Mouse (Mus musculus) lung, postnatal 36 days (tissue): ENCODE data around the gene Abcf2.

Experiments used
- DNase-seq: peaks from one replicate; pipeline ENCODE4 v3.0.0; 2022; ENCODE audit warnings: mixed read lengths

Gene Abcf2

GRCm38 (mm10) chr5:24577183-24577929 lies at the start of gene Abcf2:
Gene Abcf2, minus strand, starts transcription at chr5:24577467.
- peak; percentile 100 for DNase-seq

GRCm38 (mm10) chr5:24624822-24625120 lies 47.5 kb upstream of the Abcf2 start:
- no peak for DNase-seq

GRCm38 (mm10) chr5:24623986-24624821 lies 46.9 kb upstream of the Abcf2 start, which contains the start of gene Smarcd3:
Gene Smarcd3, minus strand, starts transcription at chr5:24624411.
- no peak for DNase-seq

- no peak for DNase-seq
Measured at GRCm38 (mm10) chr5:24623041-24623985, 46.0 kb upstream of the Abcf2 start.

GRCm38 (mm10) chr5:24622386-24623040 lies 45.2 kb upstream of the Abcf2 start:
- no peak for DNase-seq

GRCm38 (mm10) chr5:24620626-24621025 lies 43.4 kb upstream of the Abcf2 start:
- no peak for DNase-seq

- peak; percentile 36 for DNase-seq
Measured at GRCm38 (mm10) chr5:24620116-24620515, 42.8 kb upstream of the Abcf2 start.

- no peak for DNase-seq
Measured at GRCm38 (mm10) chr5:24618921-24619320, 41.7 kb upstream of the Abcf2 start.

GRCm38 (mm10) chr5:24615097-24615496 lies 37.8 kb upstream of the Abcf2 start:
- no peak for DNase-seq

- DNase-seq: no peak
Measured at GRCm38 (mm10) chr5:24612302-24612649, 35.0 kb upstream of the Abcf2 start.

- no peak for DNase-seq
Measured at GRCm38 (mm10) chr5:24611366-24612301, 34.4 kb upstream of the Abcf2 start.

- no peak for DNase-seq
Measured at GRCm38 (mm10) chr5:24609388-24609787, 32.1 kb upstream of the Abcf2 start.

- no peak for DNase-seq
Measured at GRCm38 (mm10) chr5:24605980-24606665, 28.9 kb upstream of the Abcf2 start.

- DNase-seq: no peak
Measured at GRCm38 (mm10) chr5:24605321-24605979, 28.2 kb upstream of the Abcf2 start.

- DNase-seq: peak; percentile 88
Measured at GRCm38 (mm10) chr5:24604656-24605100, 27.4 kb upstream of the Abcf2 start.

GRCm38 (mm10) chr5:24604080-24604655 lies 26.9 kb upstream of the Abcf2 start:
- no peak for DNase-seq

- DNase-seq: no peak
Measured at GRCm38 (mm10) chr5:24603431-24604010, 26.3 kb upstream of the Abcf2 start.

GRCm38 (mm10) chr5:24602751-24603343 lies 25.6 kb upstream of the Abcf2 start:
- DNase-seq: peak; percentile 95
